Mouse (Mus musculus) left cerebral cortex, adult 8-10 months (tissue): ENCODE data around the gene Inmt. TPM values are rescaled to one million over a fixed set of nuclear protein-coding genes. Genes with fewer than 3 reads are reported as not detected.

ENCODE experiments used
- DNase-seq, 2 experiments: peaks; one replicate each; pipeline ENCODE4 v3.0.0; 2022; ENCODE audit warnings: low spot score in 2 of 2
- total RNA-seq, 4 experiments: library from RNA; stranded (reverse); gene quantifications; 2 replicates each; pipeline ENCODE4 v1.2.4; 2022

Inmt gene
- total RNA-seq, 4 experiments from 2014 or later: 2.8 to 6.3 (median 4.6) TPM

- no peak for DNase-seq
Observed at GRCm38 (mm10) chr6:55171638-55172037, 3.2 kb downstream of the Inmt start.

DNA sequence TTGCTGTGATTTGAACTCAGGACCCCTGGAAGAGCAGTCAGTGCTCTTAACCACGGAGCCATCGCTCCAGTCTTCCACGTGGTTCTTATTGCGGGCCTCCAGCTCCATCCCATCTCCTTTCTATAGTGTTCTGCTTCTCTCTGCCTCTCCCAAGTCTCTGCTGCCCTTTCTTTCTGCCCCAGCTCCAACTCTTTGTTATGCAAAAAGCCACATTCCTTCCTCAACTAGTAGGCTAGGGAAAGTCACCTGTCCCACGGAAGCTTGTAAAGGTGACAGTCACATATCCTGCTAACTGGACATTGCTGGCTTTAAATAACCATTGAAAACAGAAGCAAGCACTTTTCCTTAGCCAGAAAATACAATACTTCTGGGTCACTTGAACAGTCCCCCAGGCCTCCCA, 5.0 kb downstream of the Inmt start:
- no peak for DNase-seq

- peak; percentile 28 to 48 for DNase-seq
Observed at GRCm38 (mm10) chr6:55166777-55167463, 7.9 kb downstream of the Inmt start.

GRCm38 (mm10) chr6:55163046-55163584, 11.7 kb downstream of the Inmt start:
- no peak for DNase-seq

GRCm38 (mm10) chr6:55161311-55161761, 13.5 kb downstream of the Inmt start:
- DNase-seq: peak; percentile 25 to 72

- DNase-seq: no peak
Observed at GRCm38 (mm10) chr6:55159256-55159655, 15.6 kb downstream of the Inmt start.

- DNase-seq: peak in 1 of 2 experiments; percentile 46
Observed at GRCm38 (mm10) chr6:55152226-55152625, 22.6 kb downstream of the Inmt start.

GRCm38 (mm10) chr6:55146138-55146537, 28.7 kb downstream of the Inmt start:
- DNase-seq: no peak

DNA sequence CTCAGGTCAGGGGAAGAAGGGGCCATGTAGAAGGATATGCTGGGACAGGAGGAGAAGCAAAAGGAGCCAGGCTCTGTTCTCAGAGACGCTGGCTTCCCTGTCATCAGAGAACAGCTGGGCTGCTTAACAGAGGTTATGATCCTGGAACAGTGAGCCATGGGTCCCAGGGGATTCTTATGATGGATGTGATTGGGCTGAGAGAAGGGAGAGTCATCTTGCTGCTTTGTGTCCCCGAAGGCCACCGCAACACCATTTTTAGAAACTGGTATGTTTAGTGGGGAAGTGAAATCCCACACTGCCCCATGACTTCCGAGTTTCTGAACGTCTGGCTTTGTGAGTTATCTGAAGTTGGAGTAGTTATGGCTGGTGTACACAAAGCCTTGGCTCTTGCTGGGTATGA, 29.6 kb downstream of the Inmt start:
- DNase-seq: no peak

GRCm38 (mm10) chr6:55138343-55138742, 36.5 kb downstream of the Inmt start:
- DNase-seq: no peak

- no peak for DNase-seq
Observed at GRCm38 (mm10) chr6:55133425-55133824, 41.4 kb downstream of the Inmt start.

- DNase-seq: no peak
Observed at GRCm38 (mm10) chr6:55132794-55133193, 42.0 kb downstream of the Inmt start, which contains the start of gene Crhr2. Crhr2 (minus strand) TSS chr6:55133016.

DNA sequence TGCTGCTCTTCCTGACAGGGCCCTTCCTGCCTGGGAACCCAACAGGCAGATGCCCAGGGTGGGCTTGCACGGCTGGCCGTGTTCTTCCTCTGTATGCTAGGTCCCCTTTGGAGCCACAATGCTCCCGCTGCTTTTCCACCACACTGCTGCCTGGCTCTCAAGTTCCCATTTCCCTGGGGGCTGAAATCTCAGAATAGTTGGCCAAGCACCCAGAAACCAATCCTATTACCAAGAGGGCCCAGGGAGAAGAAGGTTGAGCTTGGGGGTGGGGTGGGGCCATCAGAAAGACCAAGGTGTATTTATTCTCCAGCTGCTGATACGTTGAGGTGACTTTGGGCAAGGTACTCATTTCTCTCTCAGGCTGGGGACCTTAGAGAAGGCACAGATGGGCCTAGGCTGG, 43.5 kb downstream of the Inmt start:
- DNase-seq: no peak

DNA sequence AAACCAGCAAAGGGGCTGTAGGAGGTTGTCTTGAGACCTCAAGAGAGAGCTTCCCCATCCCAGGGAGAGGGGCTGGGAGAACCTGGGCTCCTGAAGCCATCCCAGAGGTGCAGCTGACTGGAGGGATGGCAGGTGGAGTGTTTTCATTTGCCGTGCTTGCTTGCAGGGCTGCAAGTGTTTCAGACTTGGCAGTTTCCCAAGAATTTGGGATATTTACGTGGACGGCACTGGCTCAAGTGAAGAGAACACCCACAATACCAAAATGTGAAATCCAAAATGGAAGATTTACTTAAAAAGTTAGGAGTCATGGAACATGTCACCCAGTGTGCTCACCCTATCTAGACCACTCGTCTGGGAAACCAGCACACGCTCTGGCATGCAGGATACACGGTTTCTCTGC, 44.2 kb downstream of the Inmt start:
- DNase-seq: no peak

- DNase-seq: no peak
Observed at GRCm38 (mm10) chr6:55128391-55128790, 46.5 kb downstream of the Inmt start.

DNA sequence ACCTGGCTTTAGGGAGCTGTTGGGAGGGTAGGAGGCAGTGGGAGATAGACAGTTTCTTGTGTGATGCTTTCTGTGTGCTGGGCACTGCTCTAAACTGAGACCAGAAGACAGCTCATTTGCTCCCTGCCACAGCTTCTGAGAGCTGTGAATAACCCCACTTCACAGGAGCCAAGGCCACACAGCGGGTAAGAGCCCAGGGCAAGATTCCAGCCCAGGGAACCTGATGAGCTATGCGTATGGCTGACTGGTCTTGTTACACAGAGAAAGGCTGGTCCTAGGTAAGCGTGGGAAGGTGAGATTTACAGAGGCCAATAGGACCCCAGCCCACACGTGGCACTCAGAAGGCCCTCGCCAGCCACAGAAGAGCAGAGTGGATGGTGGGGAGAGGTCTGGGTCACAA, 48.3 kb downstream of the Inmt start:
- DNase-seq: no peak

DNA sequence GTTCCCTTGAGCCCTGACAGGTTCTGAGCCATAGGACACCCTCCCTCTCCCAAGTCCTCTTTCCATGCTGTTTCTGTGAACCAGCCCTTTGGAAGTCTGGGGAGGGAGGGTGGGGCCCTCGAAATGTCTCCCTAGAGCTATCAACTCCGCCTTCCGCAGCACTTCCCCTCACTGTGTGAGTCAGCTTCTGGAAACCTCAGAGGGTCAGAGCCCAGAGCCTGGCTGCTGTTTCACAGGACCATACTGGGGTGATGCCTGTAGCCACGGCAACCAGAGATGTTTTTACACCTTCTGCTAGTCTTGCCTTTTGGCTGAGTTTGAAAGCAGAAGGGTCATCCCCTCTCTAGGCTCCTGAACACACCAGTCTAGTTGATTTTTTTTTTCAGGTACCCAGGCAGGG, 51.8 kb downstream of the Inmt start:
- DNase-seq: no peak

Other genes starting within 250 kb of the Inmt start
- 1 to 10 TPM; 4.0 to 6.1 (median 4.3) TPM for gene Nod1, start 202.4 kb downstream of the Inmt start, total RNA-seq
- gene Ggct, start 182.1 kb downstream of the Inmt start, total RNA-seq: 10 to 100 TPM; 21.8 to 29.0 (median 23.8) TPM
- 100 to 1,000 TPM; 138 to 142 (median 140) TPM for gene Gars, start 137.0 kb downstream of the Inmt start, total RNA-seq
- 1 to 10 TPM; 2.5 to 3.3 (median 2.7) TPM for gene Crhr2, start 42.0 kb downstream of the Inmt start, total RNA-seq
- gene Mindy4, start 28.3 kb upstream of the Inmt start, total RNA-seq: 10 to 100 TPM in 3 of 4 experiments, 1 to 10 TPM in 1; 9.1 to 12.6 (median 10.6) TPM
- gene Aqp1, start 161.4 kb upstream of the Inmt start, total RNA-seq: 1 to 10 TPM in 3 of 4 experiments, under 1 TPM in 1; 0.59 to 4.8 (median 1.4) TPM
- not detected for gene Ghrhr, start 201.3 kb upstream of the Inmt start, total RNA-seq